Mouse (Mus musculus): ENCODE results near the gene Trp53i13. TPM values are rescaled to one million over a fixed set of nuclear protein-coding genes. Genes with fewer than 3 reads are reported as not detected.

Gene Trp53i13
- polyA plus RNA-seq (2014; fragmentation: Illumina TruSeq; extraction: RNeasy Lipid Tissue Mini Kit (QIAGEN cat#74804); ENCODE audit: low read depth, low replicate concordance): not detected

GRCm38 (mm10) chr11:77515637-77516552, at the start of gene Trp53i13:
Trp53i13 (minus strand) TSS chr11:77515980.

GRCm38 (mm10) chr11:77519043-77519442, 3.3 kb upstream of the Trp53i13 start, which contains the start of gene Gm10392:
Gm10392 (minus strand) TSS chr11:77519198.

GRCm38 (mm10) chr11:77514832-77515636, 746 bp downstream of the Trp53i13 start, which contains the start of gene Abhd15:
Abhd15 (plus strand) TSS chr11:77515121.

GRCm38 (mm10) chr11:77493512-77494343, 22.1 kb downstream of the Trp53i13 start, which contains the start of gene Git1:
Git1 (plus strand) TSS chr11:77493562.

GRCm38 (mm10) chr11:77489591-77490235, 26.1 kb downstream of the Trp53i13 start, which contains the start of gene Ankrd13b:
Ankrd13b (minus strand) TSS chr11:77489678.

GRCm38 (mm10) chr11:77462283-77463100, 53.3 kb downstream of the Trp53i13 start, which contains the start of gene Coro6:
Coro6 (plus strand) TSS chr11:77462411.

Other genes with a start within 250 kb of the Trp53i13 start
- gene Coro6, start 53.6 kb downstream of the Trp53i13 start, polyA plus RNA-seq (2014; fragmentation: Illumina TruSeq; extraction: RNeasy Lipid Tissue Mini Kit (QIAGEN cat#74804); ENCODE audit: low read depth, low replicate concordance): not detected
- 0.74 TPM for gene Ankrd13b, start 26.3 kb downstream of the Trp53i13 start, polyA plus RNA-seq (2014; fragmentation: Illumina TruSeq; extraction: RNeasy Lipid Tissue Mini Kit (QIAGEN cat#74804); ENCODE audit: low read depth, low replicate concordance)
- 0.64 TPM for gene Git1, start 22.4 kb downstream of the Trp53i13 start, polyA plus RNA-seq (2014; fragmentation: Illumina TruSeq; extraction: RNeasy Lipid Tissue Mini Kit (QIAGEN cat#74804); ENCODE audit: low read depth, low replicate concordance)
- gene Abhd15, start 859 bp downstream of the Trp53i13 start, polyA plus RNA-seq (2014; fragmentation: Illumina TruSeq; extraction: RNeasy Lipid Tissue Mini Kit (QIAGEN cat#74804); ENCODE audit: low read depth, low replicate concordance): 6.8 TPM
- not detected for gene Gm10392, start 3.2 kb upstream of the Trp53i13 start, polyA plus RNA-seq (2014; fragmentation: Illumina TruSeq; extraction: RNeasy Lipid Tissue Mini Kit (QIAGEN cat#74804); ENCODE audit: low read depth, low replicate concordance)
- gene Taok1, start 91.8 kb upstream of the Trp53i13 start, polyA plus RNA-seq (2014; fragmentation: Illumina TruSeq; extraction: RNeasy Lipid Tissue Mini Kit (QIAGEN cat#74804); ENCODE audit: low read depth, low replicate concordance): 24.4 TPM
- 35.6 TPM for gene Nufip2, start 170.2 kb upstream of the Trp53i13 start, polyA plus RNA-seq (2014; fragmentation: Illumina TruSeq; extraction: RNeasy Lipid Tissue Mini Kit (QIAGEN cat#74804); ENCODE audit: low read depth, low replicate concordance)
- not detected for gene Cryba1, start 209.3 kb upstream of the Trp53i13 start, polyA plus RNA-seq (2014; fragmentation: Illumina TruSeq; extraction: RNeasy Lipid Tissue Mini Kit (QIAGEN cat#74804); ENCODE audit: low read depth, low replicate concordance)
- 8.7 TPM for gene Myo18a, start 247.3 kb upstream of the Trp53i13 start, polyA plus RNA-seq (2014; fragmentation: Illumina TruSeq; extraction: RNeasy Lipid Tissue Mini Kit (QIAGEN cat#74804); ENCODE audit: low read depth, low replicate concordance)

Measured in liver, adult 10 weeks (tissue).